Mouse (Mus musculus) frontal cortex, postnatal 10 days (tissue): ENCODE measurements around the gene Ppp1r14c.
"Not testable (repeated sequence)": the region's sequence is repeated elsewhere in the genome, so short reads cannot be mapped to it uniquely, and the experiment has no call there.

ENCODE experiments used
- DNase-seq, 2 experiments: peaks; one replicate each; pipeline ENCODE4 v3.0.0; 2022; ENCODE audit warnings: low spot score in 2 of 2, mixed read lengths in 1 of 2

Ppp1r14c gene

GRCm38 (mm10) chr10:3466135-3466626 is 100.3 kb downstream of the Ppp1r14c start:
- DNase-seq, result no peak

DNA sequence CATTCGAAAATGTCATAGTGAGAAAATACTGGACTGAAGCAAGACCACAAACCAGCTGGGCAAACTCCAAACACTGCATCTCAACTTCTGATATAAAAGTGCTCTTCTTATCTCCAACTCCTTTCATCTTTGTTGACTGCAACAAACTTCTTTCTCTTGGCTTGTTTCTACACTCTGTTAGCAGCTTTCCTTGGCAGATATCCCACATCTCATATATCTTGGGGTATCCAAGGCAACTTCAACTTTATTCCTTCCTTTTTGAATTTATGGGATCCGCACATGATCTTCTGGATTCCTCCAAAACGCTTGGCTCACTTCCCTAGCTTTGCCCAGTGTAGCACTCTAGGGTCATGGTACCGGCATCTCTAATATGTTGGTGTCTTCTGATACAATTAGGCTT is 102.7 kb downstream of the Ppp1r14c start:
- DNase-seq, result no peak

- DNase-seq, result no peak
These were observed 110.8 kb downstream of the Ppp1r14c start for GRCm38 (mm10) chr10:3476611-3477010.

DNA sequence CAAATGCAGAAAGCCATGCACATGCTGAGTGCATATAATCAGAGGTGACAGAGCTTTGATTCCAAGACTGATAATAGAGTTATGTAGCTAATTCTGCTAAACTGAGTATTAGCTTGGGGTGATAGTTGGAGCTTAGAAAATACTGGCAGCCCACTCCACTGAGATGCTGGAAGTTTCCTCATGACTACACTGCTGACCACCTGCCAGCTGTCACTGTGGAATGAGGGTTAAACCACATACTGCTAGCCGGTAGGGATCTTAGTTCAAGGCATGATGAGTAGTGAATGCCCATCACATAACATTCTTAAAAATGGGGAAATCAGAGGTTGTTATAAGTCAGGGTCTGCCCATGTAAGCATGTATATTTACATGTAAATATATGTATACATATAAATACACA is 113.9 kb downstream of the Ppp1r14c start:
- no peak for DNase-seq

DNA sequence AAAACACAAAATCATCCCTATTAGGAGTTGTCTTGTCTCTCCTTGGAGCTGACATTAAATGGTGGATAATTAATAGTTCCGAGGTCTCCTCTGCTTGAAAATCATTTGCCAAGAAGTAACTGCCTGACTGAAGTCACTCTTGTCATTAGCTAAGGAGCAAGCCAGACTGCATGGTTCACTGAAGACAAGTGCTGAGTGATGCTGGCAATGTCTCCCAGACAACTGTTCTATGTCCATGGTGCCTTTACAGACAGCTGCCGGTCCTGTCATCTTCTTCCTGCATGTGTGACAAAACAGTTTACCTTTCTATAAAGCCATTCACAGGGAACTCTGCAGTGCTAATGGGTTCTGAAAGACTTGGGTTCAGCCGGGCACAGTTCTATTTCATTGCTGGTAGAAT is 124.2 kb downstream of the Ppp1r14c start:
- DNase-seq, result no peak

GRCm38 (mm10) chr10:3496791-3497190 is 130.9 kb downstream of the Ppp1r14c start:
- DNase-seq, result no peak

- DNase-seq, result not testable (repeated sequence)
These were observed 135.0 kb downstream of the Ppp1r14c start for GRCm38 (mm10) chr10:3500846-3501245.

- peak in 1 of 2 experiments; percentile 67 for DNase-seq
These were observed 141.8 kb downstream of the Ppp1r14c start for GRCm38 (mm10) chr10:3507484-3508221.

GRCm38 (mm10) chr10:3508222-3508588 is 142.3 kb downstream of the Ppp1r14c start:
- no peak for DNase-seq

- DNase-seq, result no peak
These were observed 142.9 kb downstream of the Ppp1r14c start for GRCm38 (mm10) chr10:3508746-3509145.

DNA sequence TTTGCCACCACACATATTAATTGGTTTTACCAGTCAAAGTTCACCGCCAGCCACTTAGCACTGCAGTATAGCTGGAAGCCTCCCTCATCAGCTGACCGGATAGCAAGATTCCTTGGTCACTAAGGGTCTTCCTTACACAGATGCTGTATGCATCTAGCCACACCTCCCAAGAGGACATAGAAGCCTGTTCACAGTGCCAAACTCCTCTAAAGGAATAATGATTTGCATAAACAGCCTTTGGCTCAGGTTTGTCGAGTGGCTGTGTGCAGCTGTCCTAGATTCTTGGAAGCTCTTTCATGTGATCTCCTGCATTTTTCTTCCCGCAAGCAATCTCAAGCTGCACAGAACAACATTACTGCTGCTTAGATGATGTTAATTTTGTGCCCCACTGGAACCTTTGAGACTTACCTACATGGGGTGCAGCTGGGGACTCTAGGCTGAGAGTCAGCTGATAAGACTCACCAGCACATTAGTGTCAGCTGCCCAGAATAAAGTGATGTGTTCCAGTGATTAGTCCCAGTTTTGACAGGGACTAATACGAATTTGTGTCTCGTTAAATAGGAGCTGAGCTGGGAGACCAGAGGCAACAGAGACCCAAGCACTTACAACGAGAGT is 143.9 kb downstream of the Ppp1r14c start:
- no peak for DNase-seq

- no peak for DNase-seq
These were observed 144.6 kb downstream of the Ppp1r14c start for GRCm38 (mm10) chr10:3510486-3510885.

DNA sequence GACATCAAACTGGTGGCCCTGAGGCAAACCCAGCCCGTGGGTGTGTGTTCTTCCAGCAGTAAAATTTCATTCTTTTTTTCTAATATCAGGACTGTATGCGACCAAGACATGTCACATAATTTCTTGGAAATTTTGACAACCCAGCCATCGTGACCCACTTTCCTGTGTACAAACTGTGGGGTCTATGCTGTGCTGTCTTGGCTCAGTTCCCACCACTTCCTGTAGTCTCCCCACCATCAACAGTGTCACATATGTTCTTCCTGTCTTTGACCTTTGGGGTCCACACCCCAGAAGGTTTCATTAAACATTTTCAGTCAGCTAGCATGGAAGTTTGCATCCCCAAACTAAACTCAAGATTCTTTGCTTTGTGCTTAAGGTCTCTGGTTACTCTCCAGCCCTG is 145.5 kb downstream of the Ppp1r14c start:
- DNase-seq, result no peak

- DNase-seq, result no peak
These were observed 146.9 kb downstream of the Ppp1r14c start for GRCm38 (mm10) chr10:3512620-3513305.

GRCm38 (mm10) chr10:3513947-3514346 is 148.1 kb downstream of the Ppp1r14c start:
- DNase-seq, result no peak
